Mouse (Mus musculus) testis, postnatal 10 days (tissue): ENCODE measurements at regions not wholly inside any gene's neighbourhood (a gene's known extent, or its start where the extent isn't known, plus 50 kb on each side); places are given as distances from the start of the nearest gene placed in this dataset.

ENCODE experiments used
- DNase-seq: peaks from one replicate; pipeline ENCODE4 v3.0.0; 2021; ENCODE audit warnings: low spot score

- no peak for DNase-seq
These were observed 458.1 kb upstream of the Slitrk6 start for GRCm38 (mm10) chr14:111212929-111213657.

DNA sequence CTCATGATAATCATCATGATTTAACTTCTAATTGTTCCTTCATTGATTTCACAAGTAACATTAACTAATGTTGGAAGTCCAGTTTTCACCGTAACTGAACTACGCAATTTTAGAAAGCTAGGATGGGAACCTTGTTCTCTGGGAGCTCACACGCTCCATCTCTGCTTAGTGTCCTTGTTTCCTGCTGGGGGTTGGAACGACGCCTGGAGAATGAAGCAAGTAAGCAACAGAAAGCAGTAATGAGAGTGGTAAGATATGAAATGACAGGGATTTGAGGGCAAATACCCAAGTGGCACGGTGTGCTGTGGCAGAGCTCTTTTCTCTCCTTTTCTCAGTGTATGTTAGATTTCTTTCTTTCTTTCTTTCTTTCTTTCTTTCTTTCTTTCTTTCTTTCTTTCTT lies 448.0 kb upstream of the Slitrk5 start:
- DNase-seq: no peak

- no peak for DNase-seq
These were observed 435.8 kb upstream of the Slitrk5 start for GRCm38 (mm10) chr14:111239121-111239520.

- peak; percentile 43 for DNase-seq
These were observed 425.4 kb upstream of the Slitrk5 start for GRCm38 (mm10) chr14:111249347-111249946.

GRCm38 (mm10) chr14:111253190-111253589 lies 421.7 kb upstream of the Slitrk5 start:
- DNase-seq: no peak

DNA sequence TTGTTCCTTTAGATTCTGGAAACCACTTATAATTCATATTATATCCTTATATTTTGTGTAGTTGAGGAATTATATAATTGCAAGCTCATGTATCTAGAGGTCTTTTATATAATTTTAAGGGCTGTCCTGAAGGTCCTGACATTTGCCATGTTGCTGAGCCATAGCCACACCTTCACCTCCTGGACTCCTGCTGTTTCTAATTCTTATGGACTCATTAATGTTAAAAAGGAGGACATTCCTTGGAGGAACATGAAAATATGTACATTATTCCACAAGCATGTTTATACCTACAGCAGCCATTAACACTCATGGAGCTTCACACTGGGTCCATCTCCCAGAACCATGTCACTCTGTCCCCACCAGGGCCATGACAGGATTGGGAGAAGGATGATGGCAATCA lies 413.2 kb upstream of the Slitrk5 start:
- DNase-seq: no peak

DNA sequence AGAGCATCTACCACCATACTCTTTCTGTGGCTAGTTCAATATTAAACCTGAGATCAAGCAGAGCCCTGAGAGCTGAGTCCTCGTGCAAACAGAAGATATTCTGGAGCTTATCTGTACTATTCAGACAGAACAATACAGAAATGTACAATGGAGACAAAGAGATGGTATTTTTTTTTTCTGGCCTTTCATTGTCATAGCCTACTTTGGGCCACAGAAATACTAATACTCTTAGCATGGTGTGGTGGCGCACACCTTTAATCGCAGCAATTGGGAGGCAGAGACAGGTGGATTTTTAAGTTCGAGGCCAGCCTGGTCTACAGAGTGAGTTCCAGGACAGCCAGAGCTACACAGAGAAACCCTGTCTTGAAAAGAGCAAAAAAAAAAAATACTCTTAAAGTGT lies 404.7 kb upstream of the Slitrk5 start:
- no peak for DNase-seq

- no peak for DNase-seq
These were observed 393.5 kb upstream of the Slitrk5 start for GRCm38 (mm10) chr14:111281354-111281753.

DNA sequence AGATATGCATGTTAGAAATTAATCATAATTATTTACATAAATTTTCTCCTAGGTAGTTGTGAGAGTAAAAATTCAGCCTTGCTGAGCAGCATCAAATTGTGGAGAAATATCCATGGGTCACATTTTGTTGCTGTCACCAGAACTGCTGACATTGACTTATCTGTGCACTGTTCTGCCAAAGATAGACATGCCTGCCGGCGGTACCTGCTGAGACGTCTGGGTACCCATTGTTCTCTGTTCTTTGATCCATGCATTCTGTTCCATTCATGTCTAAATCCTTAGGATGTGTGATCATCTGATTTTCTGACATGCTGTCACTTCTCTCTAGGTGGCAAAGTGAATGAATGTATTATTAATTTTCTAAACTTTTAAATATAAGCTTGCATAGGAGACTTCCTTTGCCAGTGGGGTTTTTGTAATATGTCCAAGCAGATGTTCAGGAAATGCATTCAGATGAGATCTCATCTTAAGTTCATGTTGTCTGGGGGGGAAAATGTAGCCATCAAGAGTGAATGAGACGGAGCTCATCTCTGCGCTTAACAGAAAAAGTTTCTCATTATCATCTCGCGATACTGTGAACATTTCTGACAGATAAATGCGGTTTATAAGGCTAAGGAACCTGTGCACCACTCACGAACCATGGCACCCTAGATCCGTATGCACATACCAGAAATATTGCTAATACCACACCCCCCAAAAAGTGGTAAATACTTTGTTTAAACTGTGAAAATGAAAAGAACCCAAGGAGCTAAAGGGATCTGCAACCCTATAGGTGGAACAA lies 391.0 kb upstream of the Slitrk5 start:
- DNase-seq: no peak

DNA sequence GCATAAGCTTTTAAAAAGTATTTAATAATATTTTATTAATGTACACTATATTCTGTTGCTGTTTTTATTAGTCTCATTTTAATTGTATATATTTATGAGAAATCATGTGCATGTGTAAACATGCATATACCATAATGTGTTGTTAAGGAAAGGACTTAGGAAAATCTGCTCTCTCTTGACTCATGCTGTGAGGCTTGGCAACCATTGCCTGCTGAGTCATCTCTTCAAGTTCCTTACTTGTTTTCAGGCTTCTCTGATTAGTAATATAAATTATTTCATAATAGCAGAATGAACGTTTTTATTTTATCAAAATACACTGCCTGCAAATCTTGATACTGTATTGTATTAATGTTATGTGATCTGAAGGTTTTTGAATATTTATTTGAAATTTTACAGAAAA lies 388.9 kb upstream of the Slitrk5 start:
- no peak for DNase-seq

- DNase-seq: no peak
These were observed 379.4 kb upstream of the Slitrk5 start for GRCm38 (mm10) chr14:111295521-111295920.

- no peak for DNase-seq
These were observed 377.1 kb upstream of the Slitrk5 start for GRCm38 (mm10) chr14:111297796-111298195.

- DNase-seq: no peak
These were observed 344.3 kb upstream of the Slitrk5 start for GRCm38 (mm10) chr14:111330570-111330969.

DNA sequence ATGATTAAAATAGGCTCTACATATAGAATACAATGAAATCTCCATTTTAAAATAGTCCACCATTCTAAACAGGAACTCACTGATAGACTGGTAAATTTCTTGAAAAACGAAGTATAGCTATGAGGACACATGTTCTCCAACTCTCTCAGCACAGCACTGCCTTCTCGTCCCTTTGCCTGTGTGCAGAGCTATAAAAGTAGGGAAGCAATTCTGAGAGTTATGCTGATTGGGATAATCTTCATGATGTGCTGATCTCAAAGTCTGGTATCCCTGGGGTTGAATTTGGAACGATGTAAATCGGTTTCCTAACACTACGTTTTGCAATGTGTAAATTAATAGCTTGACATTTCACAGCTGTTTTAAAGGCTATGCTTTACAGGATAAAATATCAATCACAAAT lies 321.4 kb upstream of the Slitrk5 start:
- DNase-seq: no peak

- DNase-seq: no peak
These were observed 278.1 kb upstream of the Slitrk5 start for GRCm38 (mm10) chr14:111396803-111397202.

GRCm38 (mm10) chr14:111400809-111401208 lies 274.1 kb upstream of the Slitrk5 start:
- no peak for DNase-seq

- DNase-seq: no peak
These were observed 272.4 kb upstream of the Slitrk5 start for GRCm38 (mm10) chr14:111402538-111402937.

GRCm38 (mm10) chr14:111403555-111403954 lies 271.3 kb upstream of the Slitrk5 start:
- no peak for DNase-seq

DNA sequence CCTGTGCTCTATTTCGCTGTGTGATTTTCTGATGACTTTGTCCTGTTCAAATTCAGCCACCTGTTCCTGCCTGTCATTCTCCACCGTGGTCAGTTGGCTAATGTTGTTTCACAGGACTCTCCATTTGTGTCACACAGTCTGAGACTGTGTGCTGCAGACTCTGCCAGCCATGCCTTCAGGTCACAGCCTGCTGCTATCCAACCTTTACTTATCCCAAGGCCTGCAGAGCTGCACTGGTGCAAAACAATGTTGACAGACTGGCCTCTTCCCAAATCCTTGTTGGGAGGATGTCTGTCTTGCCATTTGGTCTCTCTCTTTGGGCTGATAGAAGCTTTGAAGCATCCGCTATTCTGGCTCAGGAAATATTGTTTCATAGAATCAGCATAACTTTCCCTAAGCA lies 261.4 kb upstream of the Slitrk5 start:
- DNase-seq: no peak

DNA sequence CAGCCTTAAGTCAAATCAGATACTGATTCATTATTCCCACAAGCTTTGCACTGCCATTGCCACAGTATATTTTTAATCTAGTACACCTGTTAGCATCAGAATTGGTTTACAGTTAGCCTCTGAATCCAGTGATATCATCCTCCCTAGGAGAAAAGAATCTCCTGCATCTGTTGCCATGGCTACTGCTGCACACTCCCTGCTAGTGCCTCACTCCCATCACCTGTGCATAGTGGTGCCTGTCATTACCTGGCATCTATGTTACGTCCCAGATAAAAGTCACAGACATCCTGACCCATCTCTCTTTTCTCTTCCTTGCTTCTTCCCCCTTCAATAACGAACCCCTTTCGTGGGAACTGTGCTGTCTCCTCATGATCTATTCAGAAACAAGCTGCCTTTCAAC lies 256.4 kb upstream of the Slitrk5 start:
- DNase-seq: no peak

GRCm38 (mm10) chr14:111429101-111429857 lies 245.6 kb upstream of the Slitrk5 start:
- DNase-seq: no peak
